Mouse (Mus musculus) neural tube, embryonic 13.5 days (tissue): ENCODE data around the gene Schip1. TPM values are rescaled to one million over a fixed set of nuclear protein-coding genes. Genes with fewer than 3 reads are reported as not detected.

Experiments
- ATAC-seq: fragments of 200-750 bp; cut with Nextera tagmentation; 2 replicates; pipeline ENCODE4 v1.8.0; 2017; ENCODE audit warnings: low read depth, mild to moderate bottlenecking, moderate TSS enrichment, moderate library complexity
- H3K27ac ChIP-seq: fragments of 300-500 bp; sonication (generic); replicated peaks from 2 replicates; pipeline ENCODE4 v1.5.1; 2015; ENCODE audit warnings: moderate library complexity, mild to moderate bottlenecking, inconsistent platforms
- H3K27me3 ChIP-seq: fragments of 300-500 bp; sonication (generic); 2 replicates; pipeline ENCODE4 v1.6.1; 2015; ENCODE audit warnings: mild to moderate bottlenecking, inconsistent platforms
- H3K36me3 ChIP-seq: fragments of 300-500 bp; sonication (generic); 2 replicates; pipeline ENCODE4 v1.6.1; 2015; ENCODE audit warnings: mild to moderate bottlenecking, inconsistent platforms
- H3K4me1 ChIP-seq: fragments of 300-500 bp; sonication (generic); replicated peaks from 2 replicates; pipeline ENCODE4 v1.6.1; 2015; ENCODE audit warnings: inconsistent platforms
- H3K4me2 ChIP-seq: fragments of 300-500 bp; sonication (generic); 2 replicates; pipeline ENCODE4 v1.6.1; 2015; ENCODE audit warnings: inconsistent platforms, mild to moderate bottlenecking, moderate library complexity
- H3K4me3 ChIP-seq: fragments of 300-500 bp; sonication (generic); 2 replicates; pipeline ENCODE4 v1.5.1; 2015; ENCODE audit warnings: mild to moderate bottlenecking, inconsistent platforms
- H3K9ac ChIP-seq: fragments of 300-500 bp; sonication (generic); 2 replicates; pipeline ENCODE4 v1.6.1; 2015; ENCODE audit warnings: moderate library complexity, mild to moderate bottlenecking, inconsistent platforms
- H3K9me3 ChIP-seq: fragments of 300-500 bp; sonication (generic); 2 replicates; pipeline ENCODE4 v1.6.1; 2016; ENCODE audit warnings: inconsistent platforms
- WGBS: fragments of 180-500 bp; shearing (Covaris S2); methylation state at CpG from one replicate; pipeline ENCODE4 v1.1.7; 2015; 5-methylcytosine and 5-hydroxymethylcytosine counted together
- polyA plus RNA-seq: library from polyadenylated mRNA; unstranded; fragments of >200 nt; fragmentation: Nextera tagmentation; extraction: Ambion mirVana; gene quantifications from 2 replicates; pipeline ENCODE4 v1.2.1, GENCODE M21; 2015

Schip1 gene
- polyA plus RNA-seq, 1 experiment from 2014 or later = 165 TPM

GRCm38 (mm10) chr3:68400121-68400520 is 335.5 kb downstream of the Schip1 start:
- H3K9me3 ChIP-seq = no peaks in the 10 kb centered on the region
- H3K27ac ChIP-seq = no peak overlapping the region
- 44% methylated on average over 7 of the region's 7 CpGs for WGBS
- peaks cover 12% of the 10 kb centered on the region for H3K4me1 ChIP-seq
- H3K9ac ChIP-seq = no peak overlapping the region
- no peaks in the 10 kb centered on the region for H3K36me3 ChIP-seq
- H3K4me2 ChIP-seq = no peak overlapping the region
- no peak overlapping the region for H3K4me3 ChIP-seq
- ATAC-seq = no peak
- no peaks in the 10 kb centered on the region for H3K27me3 ChIP-seq

GRCm38 (mm10) chr3:68403343-68403742 is 338.7 kb downstream of the Schip1 start:
- Histone ChIP-seq H3K9me3 (no peaks in the 10 kb centered on the region), H3K4me1 (peaks cover 27% of the 10 kb centered on the region), H3K4me2 (no peak overlapping the region), H3K27ac (peak overlapping the region; percentile 30), H3K27me3 (no peaks in the 10 kb centered on the region), H3K9ac (no peak overlapping the region), H3K4me3 (no peak overlapping the region), H3K36me3 (no peaks in the 10 kb centered on the region)
- 49% methylated on average over 4 of the region's 4 CpGs for WGBS
- peak; percentile 63; the same call in 1 of the 2 replicates for ATAC-seq

GRCm38 (mm10) chr3:68403783-68404217 is 339.2 kb downstream of the Schip1 start:
- 93% methylated on average over 2 of the region's 2 CpGs for WGBS
- H3K9me3 ChIP-seq = no peaks in the 10 kb centered on the region
- no peaks in the 10 kb centered on the region for H3K36me3 ChIP-seq
- no peak overlapping the region for H3K4me3 ChIP-seq
- no peaks in the 10 kb centered on the region for H3K27me3 ChIP-seq
- peak; percentile 73 for ATAC-seq
- no peak overlapping the region for H3K4me2 ChIP-seq
- H3K9ac ChIP-seq = no peak overlapping the region
- peaks cover 27% of the 10 kb centered on the region for H3K4me1 ChIP-seq
- peak overlapping the region; percentile 30 for H3K27ac ChIP-seq

- H3K4me2 ChIP-seq = no peak overlapping the region
- H3K9ac ChIP-seq = no peak overlapping the region
- ATAC-seq = no peak
- H3K36me3 ChIP-seq = no peaks in the 10 kb centered on the region
- H3K9me3 ChIP-seq = no peaks in the 10 kb centered on the region
- no peak overlapping the region for H3K4me3 ChIP-seq
- no peaks in the 10 kb centered on the region for H3K27me3 ChIP-seq
- H3K4me1 ChIP-seq = peaks cover 27% of the 10 kb centered on the region
- 48% methylated on average over 5 of the region's 5 CpGs for WGBS
- no peak overlapping the region for H3K27ac ChIP-seq
Observed at GRCm38 (mm10) chr3:68405724-68406123, 341.1 kb downstream of the Schip1 start.

GRCm38 (mm10) chr3:68412262-68412661 is 347.7 kb downstream of the Schip1 start:
- no peak overlapping the region for H3K4me3 ChIP-seq
- H3K4me1 ChIP-seq = 0 out of 2 replicates have a peak, but pooled peaks cover 3% of the 10 kb centered on the region
- 81% methylated on average over 3 of the region's 3 CpGs for WGBS
- H3K27ac ChIP-seq = no peak overlapping the region
- no peaks in the 10 kb centered on the region for H3K27me3 ChIP-seq
- H3K4me2 ChIP-seq = no peak overlapping the region
- H3K9ac ChIP-seq = no peak overlapping the region
- no peaks in the 10 kb centered on the region for H3K36me3 ChIP-seq
- no peak for ATAC-seq
- no peaks in the 10 kb centered on the region for H3K9me3 ChIP-seq

GRCm38 (mm10) chr3:68419792-68420191 is 355.2 kb downstream of the Schip1 start:
- H3K27ac ChIP-seq = no peak overlapping the region
- H3K9ac ChIP-seq = no peak overlapping the region
- no peaks in the 10 kb centered on the region for H3K27me3 ChIP-seq
- ATAC-seq = no peak
- 71% methylated on average over 4 of the region's 4 CpGs for WGBS
- H3K9me3 ChIP-seq = no peaks in the 10 kb centered on the region
- no peak overlapping the region for H3K4me3 ChIP-seq
- no peaks in the 10 kb centered on the region for H3K36me3 ChIP-seq
- no peak overlapping the region for H3K4me2 ChIP-seq
- no peaks in the 10 kb centered on the region for H3K4me1 ChIP-seq

- Histone ChIP-seq H3K9ac (no peak overlapping the region), H3K4me3 (no peak overlapping the region), H3K27ac (no peak overlapping the region), H3K36me3 (no peaks in the 10 kb centered on the region), H3K4me2 (no peak overlapping the region), H3K27me3 (no peaks in the 10 kb centered on the region), H3K4me1 (no peaks in the 10 kb centered on the region), H3K9me3 (no peaks in the 10 kb centered on the region)
- no peak for ATAC-seq
- 91% methylated on average over 2 of the region's 2 CpGs for WGBS
Observed at GRCm38 (mm10) chr3:68420927-68421326, 356.3 kb downstream of the Schip1 start.

GRCm38 (mm10) chr3:68421849-68422248 is 357.2 kb downstream of the Schip1 start:
- 88% methylated on average over 2 of the region's 2 CpGs for WGBS
- Histone ChIP-seq H3K27me3 (no peaks in the 10 kb centered on the region), H3K36me3 (no peaks in the 10 kb centered on the region), H3K4me1 (no peaks in the 10 kb centered on the region), H3K27ac (no peak overlapping the region), H3K4me3 (no peak overlapping the region), H3K4me2 (no peak overlapping the region), H3K9me3 (no peaks in the 10 kb centered on the region), H3K9ac (no peak overlapping the region)
- no peak for ATAC-seq

- Histone ChIP-seq H3K27me3 (no peaks in the 10 kb centered on the region), H3K9ac (no peak overlapping the region), H3K27ac (no peak overlapping the region), H3K9me3 (no peaks in the 10 kb centered on the region), H3K4me2 (no peak overlapping the region), H3K4me3 (no peak overlapping the region), H3K4me1 (no peaks in the 10 kb centered on the region), H3K36me3 (no peaks in the 10 kb centered on the region)
- no peak for ATAC-seq
- 91% methylated on average over 5 of the region's 5 CpGs for WGBS
Observed at GRCm38 (mm10) chr3:68428081-68428480, 363.5 kb downstream of the Schip1 start.

GRCm38 (mm10) chr3:68434435-68434834 is 369.8 kb downstream of the Schip1 start:
- Histone ChIP-seq H3K36me3 (no peaks in the 10 kb centered on the region), H3K27me3 (no peaks in the 10 kb centered on the region), H3K27ac (no peak overlapping the region), H3K9me3 (no peaks in the 10 kb centered on the region), H3K9ac (no peak overlapping the region), H3K4me2 (no peak overlapping the region), H3K4me3 (no peak overlapping the region), H3K4me1 (no peaks in the 10 kb centered on the region)
- ATAC-seq = no peak
- whole genome bisulfite sequencing = 53% methylated on average over 7 of the region's 7 CpGs

- no peak overlapping the region for H3K4me3 ChIP-seq
- ATAC-seq = no peak
- H3K4me1 ChIP-seq = no peaks in the 10 kb centered on the region
- no peaks in the 10 kb centered on the region for H3K36me3 ChIP-seq
- no peak overlapping the region for H3K9ac ChIP-seq
- H3K4me2 ChIP-seq = no peak overlapping the region
- no peaks in the 10 kb centered on the region for H3K27me3 ChIP-seq
- no peak overlapping the region for H3K27ac ChIP-seq
- 75% methylated on average over 2 of the region's 2 CpGs for WGBS
- no peaks in the 10 kb centered on the region for H3K9me3 ChIP-seq
Observed at GRCm38 (mm10) chr3:68434897-68435296, 370.3 kb downstream of the Schip1 start.

- Histone ChIP-seq H3K4me1 (no peaks in the 10 kb centered on the region), H3K36me3 (no peaks in the 10 kb centered on the region), H3K9ac (no peak overlapping the region), H3K4me2 (no peak overlapping the region), H3K4me3 (no peak overlapping the region), H3K9me3 (no peaks in the 10 kb centered on the region), H3K27ac (no peak overlapping the region), H3K27me3 (no peaks in the 10 kb centered on the region)
- 73% methylated on average over 2 of the region's 2 CpGs for WGBS
- ATAC-seq = no peak
Observed at GRCm38 (mm10) chr3:68448480-68448879, 383.9 kb downstream of the Schip1 start.

- H3K4me2 ChIP-seq = no peak overlapping the region
- WGBS = 94% methylated on average over 1 of the region's 1 CpGs
- H3K4me3 ChIP-seq = no peak overlapping the region
- H3K9ac ChIP-seq = no peak overlapping the region
- H3K9me3 ChIP-seq = no peaks in the 10 kb centered on the region
- H3K36me3 ChIP-seq = no peaks in the 10 kb centered on the region
- H3K4me1 ChIP-seq = no peaks in the 10 kb centered on the region
- H3K27ac ChIP-seq = no peak overlapping the region
- no peaks in the 10 kb centered on the region for H3K27me3 ChIP-seq
- no peak for ATAC-seq
Observed at GRCm38 (mm10) chr3:68451634-68452033, 387.0 kb downstream of the Schip1 start.
